Mouse (Mus musculus) thymus, postnatal 10 days (tissue): ENCODE data around the gene Vmp1.

Experiments used
- DNase-seq, 2 experiments: peaks; one replicate each; pipeline ENCODE4 v3.0.0; 2021; ENCODE audit warnings: low spot score in 2 of 2

Gene Vmp1

GRCm38 (mm10) chr11:86672772-86673171 lies 10.9 kb downstream of the Vmp1 start:
- no peak for DNase-seq

GRCm38 (mm10) chr11:86671041-86671675 lies 12.5 kb downstream of the Vmp1 start:
- no peak for DNase-seq

- DNase-seq: no peak
Measured at GRCm38 (mm10) chr11:86668169-86668568, 15.5 kb downstream of the Vmp1 start.

GRCm38 (mm10) chr11:86667553-86667952 lies 16.1 kb downstream of the Vmp1 start:
- no peak for DNase-seq

GRCm38 (mm10) chr11:86664406-86664805 lies 19.2 kb downstream of the Vmp1 start:
- no peak for DNase-seq

GRCm38 (mm10) chr11:86663977-86664376 lies 19.7 kb downstream of the Vmp1 start:
- no peak for DNase-seq

- DNase-seq: no peak
Measured at GRCm38 (mm10) chr11:86662986-86663895, 20.4 kb downstream of the Vmp1 start.

GRCm38 (mm10) chr11:86657863-86658262 lies 25.8 kb downstream of the Vmp1 start:
- no peak for DNase-seq

- DNase-seq: no peak
Measured at GRCm38 (mm10) chr11:86656849-86657567, 26.6 kb downstream of the Vmp1 start.

- peak in 1 of 2 experiments; percentile 23 for DNase-seq
Measured at GRCm38 (mm10) chr11:86655671-86656070, 28.0 kb downstream of the Vmp1 start.

GRCm38 (mm10) chr11:86654096-86654495 lies 29.5 kb downstream of the Vmp1 start:
- no peak for DNase-seq

- DNase-seq: peak; percentile 14 to 78
Measured at GRCm38 (mm10) chr11:86653446-86653845, 30.2 kb downstream of the Vmp1 start.

GRCm38 (mm10) chr11:86652578-86652979 lies 31.1 kb downstream of the Vmp1 start:
- DNase-seq: no peak

- DNase-seq: no peak
Measured at GRCm38 (mm10) chr11:86650676-86651075, 33.0 kb downstream of the Vmp1 start.

GRCm38 (mm10) chr11:86649542-86649941 lies 34.1 kb downstream of the Vmp1 start:
- no peak for DNase-seq

- DNase-seq: no peak
Measured at GRCm38 (mm10) chr11:86647706-86648447, 35.8 kb downstream of the Vmp1 start.

GRCm38 (mm10) chr11:86646885-86647459 lies 36.7 kb downstream of the Vmp1 start:
- DNase-seq: no peak

- no peak for DNase-seq
Measured at GRCm38 (mm10) chr11:86646136-86646834, 37.4 kb downstream of the Vmp1 start.

- DNase-seq: no peak
Measured at GRCm38 (mm10) chr11:86644553-86644952, 39.1 kb downstream of the Vmp1 start.

GRCm38 (mm10) chr11:86641714-86642113 lies 41.9 kb downstream of the Vmp1 start:
- no peak for DNase-seq

- DNase-seq: no peak
Measured at GRCm38 (mm10) chr11:86637697-86638096, 45.9 kb downstream of the Vmp1 start.
